Mouse (Mus musculus): ENCODE measurements around the gene Pltp.

DNA sequence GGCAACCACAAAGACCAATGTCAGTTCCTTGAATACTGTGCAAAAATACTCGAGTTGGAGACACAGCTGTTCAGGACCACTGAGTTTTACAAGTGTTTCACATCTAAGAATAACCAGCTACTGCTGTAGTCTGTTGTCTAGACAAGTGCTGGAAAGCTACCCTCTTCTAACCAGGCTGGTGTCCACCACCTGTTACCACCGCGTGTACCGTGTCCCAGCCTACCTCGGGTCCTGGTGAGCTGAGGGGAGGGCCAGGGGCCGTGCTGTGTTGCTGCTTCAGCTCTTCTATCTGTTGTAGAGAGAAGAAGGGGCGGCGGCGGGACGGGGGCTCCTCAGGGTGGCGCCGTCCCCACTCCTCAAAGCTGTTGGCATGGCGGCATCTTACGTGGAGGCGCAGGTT, 41.5 kb upstream of the Pltp start:
- TF ChIP-seq CTCF (IDR thresholded peaks at IDR 0.05; ENCODE audit: low read depth) (no peak), EP300 (IDR thresholded peaks at IDR 0.05; ENCODE audit: low read depth) (no peak)
